Mouse (Mus musculus) lung, embryonic 14.5 days (tissue): ENCODE data around the gene Chd9. TPM values are rescaled to one million over a fixed set of nuclear protein-coding genes. Genes with fewer than 3 reads are reported as not detected.

Source experiments
- ATAC-seq: fragments of 200-750 bp; cut with Nextera tagmentation; 2 replicates; pipeline ENCODE4 v1.8.0; 2017; ENCODE audit warnings: mild to moderate bottlenecking, moderate TSS enrichment, moderate library complexity; ENCODE audit not compliant: insufficient read depth
- DNase-seq: peaks from one replicate; pipeline ENCODE4 v3.0.0-alpha.2; 2015
- H3K27ac ChIP-seq: fragments of 300-500 bp; sonication (generic); 2 replicates; pipeline ENCODE4 v1.5.1; 2014; ENCODE audit warnings: low read depth, mild to moderate bottlenecking, moderate library complexity
- H3K27me3 ChIP-seq: fragments of 300-500 bp; sonication (generic); 2 replicates; pipeline ENCODE4 v1.6.1; 2014; ENCODE audit warnings: low read length, control low read depth; ENCODE audit not compliant: insufficient read depth
- H3K36me3 ChIP-seq: fragments of 300-500 bp; sonication (generic); 2 replicates; pipeline ENCODE4 v1.6.1; 2014; ENCODE audit warnings: control low read depth; ENCODE audit not compliant: insufficient read depth
- H3K4me1 ChIP-seq: fragments of 300-500 bp; sonication (generic); 2 replicates; pipeline ENCODE4 v1.6.1; 2014; ENCODE audit warnings: antibody characterized with exemption, control low read depth; ENCODE audit not compliant: insufficient read depth
- H3K4me2 ChIP-seq: fragments of 300-500 bp; sonication (generic); 2 replicates; pipeline ENCODE4 v1.6.1; 2014; ENCODE audit warnings: mild to moderate bottlenecking
- H3K4me3 ChIP-seq: fragments of 300-500 bp; sonication (generic); 2 replicates; pipeline ENCODE4 v1.5.1; 2014; ENCODE audit warnings: low read depth, low read length
- H3K9ac ChIP-seq: fragments of 300-500 bp; sonication (generic); 2 replicates; pipeline ENCODE4 v1.6.1; 2014
- H3K9me3 ChIP-seq: fragments of 300-500 bp; sonication (generic); 2 replicates; pipeline ENCODE4 v1.6.1; 2016; ENCODE audit warnings: low read depth, low read length, control low read depth
- CTCF ChIP-seq: IDR thresholded peaks from 2 replicates; pipeline ENCODE4 v1.5.1; 2016; ENCODE audit warnings: antibody characterized with exemption, low read depth
- WGBS: fragments of 180-500 bp; shearing (Covaris S2); extraction: QIAGEN DNeasy Blood & Tissue Kit; methylation state at CpG from one replicate; pipeline ENCODE4 v1.1.7; 2014; 5-methylcytosine and 5-hydroxymethylcytosine counted together
- polyA plus RNA-seq: library from polyadenylated mRNA; unstranded; fragments of >200 nt; fragmentation: Nextera tagmentation; extraction: Ambion mirVana; gene quantifications from 2 replicates; pipeline ENCODE4 v1.2.1, GENCODE M21; 2014

Chd9 gene
- polyA plus RNA-seq, 1 experiment from 2014 or later: 72.5 TPM

DNA sequence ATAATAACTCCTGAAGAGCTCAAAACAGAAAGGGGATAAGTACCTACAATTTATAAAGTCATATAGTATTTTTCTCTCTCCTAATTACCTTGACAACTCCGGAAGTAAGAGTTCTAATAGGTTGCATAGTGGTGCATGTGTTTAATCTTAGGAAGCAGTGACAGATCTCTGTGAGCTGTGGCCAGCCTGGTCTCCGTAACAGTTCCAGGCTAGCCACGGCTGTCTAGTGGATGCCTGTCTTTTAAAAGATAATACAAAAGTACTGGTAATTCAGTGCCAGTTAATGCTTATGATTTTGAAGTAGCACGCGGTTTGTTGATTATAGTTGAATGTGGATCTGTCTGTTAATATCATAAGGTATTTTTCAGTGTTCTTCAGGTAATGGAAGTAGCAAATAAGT, 151.1 kb downstream of the Chd9 start:
- WGBS: 92% methylated on average over 5 of the region's 5 CpGs
- no peak for ATAC-seq

DNA sequence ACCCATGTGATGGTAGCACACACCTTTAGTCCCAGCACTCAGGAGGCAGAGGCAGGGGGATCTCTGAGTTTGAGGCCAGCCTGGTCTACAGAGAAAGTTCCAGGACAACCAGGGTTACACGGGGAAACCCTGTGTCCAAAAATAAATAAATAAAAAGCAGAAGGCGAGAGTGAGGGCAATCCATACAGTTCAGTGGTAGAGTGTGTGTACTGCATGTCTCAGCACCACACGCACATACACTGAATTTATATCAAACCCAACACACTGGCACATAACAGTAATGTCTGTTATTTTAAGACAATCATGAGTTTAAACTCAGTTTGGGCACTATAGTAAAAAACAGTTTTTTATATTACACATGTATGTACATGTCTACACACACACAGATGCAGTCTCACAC, 153.9 kb downstream of the Chd9 start:
- no peaks in the 10 kb centered on the region for H3K4me1 ChIP-seq
- H3K27me3 ChIP-seq: no peaks in the 10 kb centered on the region
- WGBS: 70% methylated on average over 3 of the region's 3 CpGs
- H3K4me2 ChIP-seq: no peak overlapping the region
- DNase-seq: no peak
- H3K9ac ChIP-seq: no peak overlapping the region
- no peak for TF ChIP-seq CTCF
- no peak for ATAC-seq
- H3K36me3 ChIP-seq: peaks cover 72% of the 10 kb centered on the region
- H3K9me3 ChIP-seq: no peaks in the 10 kb centered on the region
- H3K4me3 ChIP-seq: no peak overlapping the region
- no peak overlapping the region for H3K27ac ChIP-seq

More for the DNA sequence above, 151.1 kb downstream of the Chd9 start:
- no peak overlapping the region for H3K4me2 ChIP-seq
- H3K36me3 ChIP-seq: peaks cover 60% of the 10 kb centered on the region
- no peaks in the 10 kb centered on the region for H3K9me3 ChIP-seq
- no peak overlapping the region for H3K4me3 ChIP-seq
- no peak for TF ChIP-seq CTCF
- H3K4me1 ChIP-seq: no peaks in the 10 kb centered on the region
- no peak overlapping the region for H3K27ac ChIP-seq
- no peak overlapping the region for H3K9ac ChIP-seq
- H3K27me3 ChIP-seq: no peaks in the 10 kb centered on the region
- DNase-seq: no peak

DNA sequence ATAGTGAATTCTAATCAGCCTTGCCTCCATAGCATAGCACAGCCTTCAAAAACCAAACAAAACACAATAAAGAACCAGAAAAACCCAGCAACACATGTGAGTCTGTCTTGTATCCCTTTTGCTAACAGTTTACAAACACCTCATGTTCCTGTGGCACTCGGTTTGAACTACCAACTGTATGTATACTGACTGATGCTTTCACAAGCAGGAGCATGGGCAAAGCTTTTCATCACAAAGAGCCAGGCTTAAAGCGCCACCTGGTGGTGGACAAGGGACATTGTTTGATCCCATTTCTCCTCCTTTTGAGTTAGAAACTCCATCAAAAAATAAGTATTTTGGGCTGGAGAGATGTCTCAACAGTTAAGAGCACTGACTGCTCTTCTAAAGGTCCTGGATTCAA, 191.6 kb downstream of the Chd9 start:
- TF ChIP-seq CTCF: peak; percentile 90
- no peaks in the 10 kb centered on the region for H3K4me1 ChIP-seq
- 3% methylated on average over 2 of the region's 2 CpGs for WGBS
- peak; percentile 38; the same call in 1 of the 2 replicates for ATAC-seq
- no peak overlapping the region for H3K4me3 ChIP-seq
- H3K36me3 ChIP-seq: peaks cover 81% of the 10 kb centered on the region
- no peak overlapping the region for H3K27ac ChIP-seq
- no peaks in the 10 kb centered on the region for H3K27me3 ChIP-seq
- peak; percentile 89 for DNase-seq
- H3K9me3 ChIP-seq: no peaks in the 10 kb centered on the region
- H3K9ac ChIP-seq: no peak overlapping the region
- no peak overlapping the region for H3K4me2 ChIP-seq

- no peak overlapping the region for H3K27ac ChIP-seq
- TF ChIP-seq CTCF: peak; percentile 28
- no peak for ATAC-seq
- H3K4me3 ChIP-seq: no peak overlapping the region
- no peaks in the 10 kb centered on the region for H3K27me3 ChIP-seq
- no peak overlapping the region for H3K4me2 ChIP-seq
- H3K4me1 ChIP-seq: no peaks in the 10 kb centered on the region
- DNase-seq: no peak
- WGBS: 84% methylated on average over 6 of the region's 6 CpGs
- H3K9ac ChIP-seq: no peak overlapping the region
- no peaks in the 10 kb centered on the region for H3K9me3 ChIP-seq
- H3K36me3 ChIP-seq: peaks cover 86% of the 10 kb centered on the region
Observed at GRCm38 (mm10) chr8:91034417-91034816, 206.3 kb downstream of the Chd9 start.

DNA sequence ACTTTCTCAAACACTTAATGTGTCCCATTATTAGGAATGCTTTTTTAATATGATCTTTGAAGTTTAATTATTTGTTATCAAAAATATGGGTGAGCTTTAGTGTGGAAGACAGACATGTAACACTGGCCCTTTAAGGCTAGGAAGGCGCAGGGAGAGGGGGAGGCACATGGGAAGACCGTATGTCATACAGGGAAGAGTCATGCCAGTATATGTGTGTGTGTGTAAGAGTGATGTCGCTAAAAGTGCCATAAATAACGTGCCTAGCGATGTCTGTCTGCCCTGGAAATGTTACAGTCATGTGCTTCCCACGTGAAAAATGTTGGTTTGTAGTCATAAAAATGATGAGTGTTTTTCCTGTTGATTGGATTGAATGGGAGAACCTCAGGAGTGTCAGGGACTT, 208.8 kb downstream of the Chd9 start:
- ATAC-seq (no peak), DNase-seq (no peak)
- peaks cover 89% of the 10 kb centered on the region for H3K36me3 ChIP-seq
- H3K4me1 ChIP-seq: no peaks in the 10 kb centered on the region
- no peak overlapping the region for H3K4me2 ChIP-seq
- no peak overlapping the region for H3K9ac ChIP-seq
- no peaks in the 10 kb centered on the region for H3K27me3 ChIP-seq
- TF ChIP-seq CTCF: no peak
- no peak overlapping the region for H3K27ac ChIP-seq
- no peak overlapping the region for H3K4me3 ChIP-seq
- H3K9me3 ChIP-seq: no peaks in the 10 kb centered on the region
- WGBS: 70% methylated on average over 6 of the region's 6 CpGs

DNA sequence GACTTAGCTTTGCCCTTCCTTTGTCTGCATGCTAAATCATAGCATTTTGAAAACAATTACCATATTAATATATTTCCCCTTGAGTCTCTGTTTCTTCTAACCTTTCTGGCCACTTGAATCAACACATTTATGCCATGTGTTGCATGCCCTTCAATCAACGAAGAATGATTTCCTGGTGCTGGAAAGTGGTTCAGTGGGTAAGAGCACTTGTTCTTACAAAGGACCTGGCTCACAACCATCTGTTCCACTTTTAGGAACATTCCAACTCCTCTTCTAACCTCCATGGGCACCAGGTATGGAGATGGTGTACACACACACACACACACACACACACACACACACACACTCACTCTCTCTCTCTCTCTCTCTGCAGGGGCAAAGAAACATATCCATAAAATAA, 210.5 kb downstream of the Chd9 start:
- ATAC-seq (no peak), DNase-seq (no peak)
- Histone ChIP-seq H3K27ac (no peak overlapping the region), H3K36me3 (peaks cover 91% of the 10 kb centered on the region), H3K9ac (no peak overlapping the region), H3K4me1 (no peaks in the 10 kb centered on the region), H3K27me3 (no peaks in the 10 kb centered on the region), H3K9me3 (no peaks in the 10 kb centered on the region), H3K4me2 (no peak overlapping the region), H3K4me3 (no peak overlapping the region)
- WGBS: 84% methylated on average over 1 of the region's 1 CpGs
- no peak for TF ChIP-seq CTCF

DNA sequence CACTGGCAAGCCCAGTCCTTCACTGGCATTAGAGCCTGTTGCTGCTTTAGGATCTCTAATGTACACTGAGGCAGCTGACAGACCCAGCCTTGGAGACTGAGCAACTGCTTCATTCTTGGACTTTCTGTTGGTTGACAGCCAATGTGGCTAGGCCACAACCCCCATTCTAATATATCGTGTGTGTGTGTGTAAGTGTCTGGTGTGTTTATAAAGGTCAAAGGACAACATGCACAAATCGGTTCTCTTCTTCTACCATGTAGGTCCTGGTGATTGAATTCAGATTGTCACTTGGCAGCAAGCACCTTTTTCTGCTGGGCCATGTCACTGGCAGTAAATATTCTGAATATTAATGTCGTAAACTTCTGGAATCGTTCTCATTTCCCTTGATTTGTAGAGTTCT, 218.2 kb downstream of the Chd9 start:
- peak; percentile 86 for ATAC-seq

GRCm38 (mm10) chr8:91051037-91051436, 222.9 kb downstream of the Chd9 start:
- DNase-seq (peak; percentile 97), ATAC-seq (peak; percentile 82)
- Histone ChIP-seq H3K27ac (no peak overlapping the region), H3K9ac (no peak overlapping the region), H3K9me3 (no peaks in the 10 kb centered on the region), H3K27me3 (no peaks in the 10 kb centered on the region), H3K4me1 (0 out of 2 replicates have a peak, but pooled peaks cover 6% of the 10 kb centered on the region), H3K4me2 (no peak overlapping the region), H3K36me3 (peaks cover 37% of the 10 kb centered on the region), H3K4me3 (no peak overlapping the region)
- WGBS: 19% methylated on average over 8 of the region's 8 CpGs
- no peak for TF ChIP-seq CTCF

More for the DNA sequence above, 218.2 kb downstream of the Chd9 start:
- H3K4me3 ChIP-seq: no peak overlapping the region
- H3K9ac ChIP-seq: no peak overlapping the region
- WGBS: 46% methylated on average over 4 of the region's 4 CpGs
- TF ChIP-seq CTCF: no peak
- H3K4me1 ChIP-seq: 0 out of 2 replicates have a peak, but pooled peaks cover 3% of the 10 kb centered on the region
- DNase-seq: peak; percentile 78
- no peak overlapping the region for H3K4me2 ChIP-seq
- no peak overlapping the region; the same call in 1 of the 2 replicates for H3K27ac ChIP-seq
- no peaks in the 10 kb centered on the region for H3K9me3 ChIP-seq
- H3K36me3 ChIP-seq: peaks cover 51% of the 10 kb centered on the region
- no peaks in the 10 kb centered on the region for H3K27me3 ChIP-seq
